Mouse (Mus musculus): ENCODE data around the gene Ezh1.
"Not testable (repeated sequence)": the region's sequence is repeated elsewhere in the genome, so short reads cannot be mapped to it uniquely, and the experiment has no call there.

Gene Ezh1

DNA sequence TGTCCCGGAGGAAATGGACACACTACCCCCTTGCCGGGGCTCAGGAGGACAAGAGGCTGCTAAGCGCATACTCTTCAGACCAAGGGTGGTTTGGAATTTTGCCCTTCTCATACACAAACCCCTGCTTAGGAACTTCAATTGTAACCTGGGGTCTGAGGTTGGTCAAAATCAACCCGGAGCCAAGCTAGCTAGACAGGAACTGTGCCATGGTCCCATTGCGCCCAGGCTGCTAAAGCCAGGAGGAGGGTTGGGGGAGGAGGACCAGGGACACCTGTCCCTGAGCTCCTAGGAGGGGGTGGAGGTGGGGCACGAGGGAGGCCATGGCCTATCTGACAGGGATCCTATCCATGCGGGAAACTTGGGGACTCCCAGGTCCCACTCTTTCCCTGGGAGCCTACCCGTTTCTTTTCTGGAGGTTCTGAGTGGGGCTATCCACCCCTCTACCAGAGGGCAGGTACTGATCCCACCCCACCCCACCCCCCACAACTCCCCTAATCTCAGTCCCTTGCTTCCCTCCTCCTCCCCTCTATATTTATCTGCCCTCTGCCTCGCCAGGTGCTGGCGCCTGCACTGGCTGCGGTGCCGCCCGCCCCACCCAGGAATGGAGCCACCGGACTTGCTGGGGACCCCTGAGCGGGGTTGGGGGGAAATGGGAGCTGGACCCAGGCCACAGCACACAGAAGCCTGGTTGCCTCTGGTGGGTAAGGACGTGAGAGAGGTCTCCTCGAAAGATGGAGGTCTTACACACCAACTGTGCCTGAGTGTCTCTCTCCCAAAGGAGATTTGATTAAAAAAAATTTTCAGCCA is 56.8 kb downstream of the Ezh1 start:
- no peak for DNase-seq (ENCODE audit: low spot score in 2 of 2)

DNA sequence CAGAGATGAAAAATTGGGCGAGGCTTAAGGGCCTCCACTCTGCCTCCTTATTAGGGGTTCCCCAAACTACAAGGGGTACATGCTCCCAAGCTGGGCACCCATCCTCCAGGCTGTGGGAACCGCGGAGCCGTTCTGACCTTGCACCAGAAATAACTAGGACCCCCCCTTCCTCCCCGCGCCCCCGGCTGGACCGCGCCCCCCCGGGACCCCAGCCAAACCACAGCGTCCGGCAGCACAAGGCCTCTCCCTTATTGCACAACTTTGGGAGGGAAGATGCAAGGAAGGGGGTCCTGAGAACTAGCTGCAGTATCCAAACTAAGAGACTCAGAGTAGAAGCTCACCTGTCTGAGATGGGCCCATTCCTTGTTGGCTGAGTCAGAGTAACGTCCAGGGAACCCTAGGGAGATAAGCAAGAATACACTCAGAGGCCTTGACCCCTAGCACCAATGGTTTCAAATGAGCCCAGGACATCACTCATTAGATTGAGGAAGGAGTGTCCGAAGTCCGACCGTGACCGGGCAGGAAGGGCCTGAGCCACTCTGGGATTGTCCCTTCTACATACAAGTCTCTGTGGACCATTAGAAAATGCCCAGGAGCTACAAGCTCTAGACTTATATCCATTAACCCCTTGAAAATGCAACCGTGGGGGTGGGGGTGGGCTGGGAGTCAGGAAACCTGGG is 57.8 kb downstream of the Ezh1 start:
- DNase-seq (ENCODE audit: low spot score in 2 of 2), result no peak

GRCm38 (mm10) chr11:101167963-101168300 is 58.3 kb downstream of the Ezh1 start:
- DNase-seq (ENCODE audit: low spot score in 2 of 2), result no peak

- DNase-seq (ENCODE audit: low spot score in 2 of 2), result no peak
Measured at GRCm38 (mm10) chr11:101167211-101167962, 58.9 kb downstream of the Ezh1 start.

DNA sequence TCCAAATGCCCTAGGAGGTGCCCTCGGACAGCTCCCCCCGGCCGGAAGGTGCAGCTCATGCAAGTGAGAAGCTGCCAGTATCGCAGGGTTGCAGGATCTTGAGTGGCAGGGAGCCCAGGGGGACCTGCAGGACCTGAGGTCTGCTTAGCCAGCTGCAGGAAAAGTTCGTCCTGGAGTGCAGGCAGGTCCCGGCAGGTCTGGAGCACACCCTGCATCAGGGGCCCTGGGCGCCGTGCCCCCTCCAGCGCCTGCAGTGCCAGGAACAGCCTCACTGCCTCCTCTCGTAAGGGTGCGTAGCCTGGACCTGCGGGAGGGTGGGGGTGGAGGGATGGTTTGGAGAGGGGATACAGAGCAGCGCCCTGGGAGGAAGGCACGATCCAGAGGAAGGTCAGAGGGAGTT is 59.9 kb downstream of the Ezh1 start:
- DNase-seq (ENCODE audit: low spot score in 2 of 2), result no peak

GRCm38 (mm10) chr11:101164677-101165580 is 61.3 kb downstream of the Ezh1 start:
- no peak for DNase-seq (ENCODE audit: low spot score in 2 of 2)

- DNase-seq (ENCODE audit: low spot score in 2 of 2), result no peak
Measured at GRCm38 (mm10) chr11:101164351-101164665, 62.0 kb downstream of the Ezh1 start.

- DNase-seq (ENCODE audit: low spot score in 2 of 2), result no peak
Measured at GRCm38 (mm10) chr11:101163476-101164350, 62.5 kb downstream of the Ezh1 start.

GRCm38 (mm10) chr11:101162772-101163171 is 63.5 kb downstream of the Ezh1 start:
- no peak for DNase-seq (ENCODE audit: low spot score in 2 of 2)

GRCm38 (mm10) chr11:101162301-101162700 is 64.0 kb downstream of the Ezh1 start:
- no peak for DNase-seq (ENCODE audit: low spot score in 2 of 2)

DNA sequence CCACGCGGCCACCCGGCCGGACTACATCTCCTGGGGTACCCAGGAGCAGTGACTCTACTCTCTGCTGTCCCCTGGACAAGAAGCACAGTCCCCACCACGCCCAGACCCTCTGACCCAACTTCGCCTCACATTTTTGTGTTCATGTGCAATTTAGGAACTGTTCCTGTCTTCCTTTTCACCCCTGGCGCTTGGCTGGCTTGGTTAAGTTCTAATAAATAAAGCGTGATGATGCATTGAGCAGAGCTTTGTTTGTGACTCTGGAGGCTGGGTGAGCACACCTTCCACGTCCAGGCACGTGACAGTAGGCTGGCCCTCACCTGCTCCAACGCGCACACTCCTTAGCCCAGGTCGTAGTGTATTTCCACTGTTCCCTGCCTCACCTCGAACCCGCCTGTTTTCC is 64.7 kb downstream of the Ezh1 start:
- DNase-seq (ENCODE audit: low spot score in 2 of 2), result no peak

- DNase-seq (ENCODE audit: low spot score in 2 of 2), result not testable (repeated sequence)
Measured at GRCm38 (mm10) chr11:101160981-101161505, 65.2 kb downstream of the Ezh1 start.

DNA sequence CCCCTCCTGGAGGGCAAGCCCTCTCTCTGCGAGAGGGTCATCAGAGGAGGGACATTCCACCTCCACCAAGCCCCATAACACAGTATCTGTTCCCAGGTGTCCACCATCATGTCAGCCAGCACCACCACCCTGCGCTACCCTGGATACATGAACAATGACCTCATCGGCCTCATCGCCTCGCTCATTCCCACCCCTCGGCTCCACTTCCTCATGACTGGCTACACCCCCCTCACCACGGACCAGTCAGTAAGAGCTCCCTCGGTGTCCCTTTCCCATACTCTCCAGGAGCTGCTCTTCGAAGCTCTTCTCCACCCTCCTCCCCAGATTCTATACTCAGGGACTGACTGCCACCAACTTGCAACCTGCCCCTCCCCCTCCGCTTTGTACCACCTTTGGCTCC is 66.1 kb downstream of the Ezh1 start:
- not testable (repeated sequence) for DNase-seq (ENCODE audit: low spot score in 2 of 2)

DNA sequence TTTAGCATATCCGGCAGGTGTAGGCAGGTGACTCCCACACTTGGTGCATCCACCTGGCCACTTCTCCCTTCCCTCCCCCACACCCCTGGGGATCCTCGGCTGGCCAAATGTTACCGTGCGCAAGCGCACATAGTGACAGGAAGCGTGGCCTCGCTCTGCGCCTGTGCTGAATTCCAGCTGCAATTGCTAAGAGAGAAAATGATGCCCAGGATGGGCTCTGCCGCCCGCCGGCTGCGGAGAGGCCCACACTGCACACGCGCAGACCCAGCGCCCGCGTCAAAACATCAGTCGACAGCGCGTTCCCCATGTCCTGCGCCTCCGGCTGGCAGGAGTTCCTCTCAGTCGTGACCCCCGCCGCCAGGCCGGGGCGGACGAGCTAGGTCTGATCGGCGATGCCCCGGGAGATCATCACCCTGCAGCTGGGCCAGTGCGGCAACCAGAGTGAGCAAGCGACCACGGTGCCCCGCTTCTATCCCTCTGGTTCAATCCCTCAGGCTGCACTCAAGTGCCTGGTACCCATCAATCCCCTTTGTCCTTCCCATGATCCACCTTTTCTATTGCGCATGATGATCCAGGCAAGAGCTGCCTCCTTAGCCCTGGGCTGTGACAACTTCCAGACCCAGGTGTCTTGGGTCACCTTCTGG is 70.4 kb downstream of the Ezh1 start, which contains the start of gene Tubg2:
Gene Tubg2, plus strand, starts transcription at position 180 of the 644 bp plus-strand sequence.
- DNase-seq (ENCODE audit: low spot score in 2 of 2), result no peak

DNA sequence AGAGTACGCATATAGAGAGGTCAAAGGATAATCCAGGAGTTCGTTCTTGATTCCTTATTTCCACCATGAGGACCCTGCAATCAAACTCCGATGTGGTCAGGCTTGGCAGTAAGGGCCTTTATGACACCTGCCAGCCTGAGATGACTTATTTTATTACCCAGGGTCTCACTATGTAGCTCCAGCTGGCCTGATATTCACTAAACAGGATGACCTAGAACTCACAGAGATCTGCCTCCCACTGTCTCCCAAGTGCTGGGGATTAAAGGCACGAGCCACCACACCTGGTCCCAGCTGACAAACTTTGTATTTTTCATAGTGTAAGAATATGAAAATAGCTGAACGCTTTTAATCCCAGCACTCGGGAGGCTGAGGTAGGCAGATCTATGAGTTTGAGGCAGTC is 71.1 kb downstream of the Ezh1 start:
- no peak for DNase-seq (ENCODE audit: low spot score in 2 of 2)

DNA sequence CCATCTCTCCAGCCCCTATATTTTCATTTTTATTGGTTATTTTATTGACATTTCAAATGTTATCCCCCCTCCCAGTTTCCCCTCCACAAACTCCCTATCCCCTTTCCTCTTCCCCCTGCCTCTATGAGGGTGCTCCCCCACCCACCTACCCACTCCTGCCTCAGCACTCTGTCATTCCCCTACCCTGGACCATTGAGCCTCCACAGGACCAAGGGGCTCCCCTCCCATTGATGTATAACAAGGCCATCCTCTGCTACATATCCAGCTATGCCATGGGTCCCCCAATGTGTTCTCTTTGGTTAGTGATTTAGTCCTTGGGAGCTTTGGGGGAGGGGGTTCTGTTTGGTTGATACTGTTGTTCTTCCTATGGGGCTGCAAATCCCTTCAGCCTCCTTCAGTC is 71.6 kb downstream of the Ezh1 start:
- DNase-seq (ENCODE audit: low spot score in 2 of 2), result no peak

GRCm38 (mm10) chr11:101152825-101153224 is 73.4 kb downstream of the Ezh1 start:
- no peak for DNase-seq (ENCODE audit: low spot score in 2 of 2)

GRCm38 (mm10) chr11:101151063-101151462 is 75.2 kb downstream of the Ezh1 start:
- no peak for DNase-seq (ENCODE audit: low spot score in 2 of 2)

DNA sequence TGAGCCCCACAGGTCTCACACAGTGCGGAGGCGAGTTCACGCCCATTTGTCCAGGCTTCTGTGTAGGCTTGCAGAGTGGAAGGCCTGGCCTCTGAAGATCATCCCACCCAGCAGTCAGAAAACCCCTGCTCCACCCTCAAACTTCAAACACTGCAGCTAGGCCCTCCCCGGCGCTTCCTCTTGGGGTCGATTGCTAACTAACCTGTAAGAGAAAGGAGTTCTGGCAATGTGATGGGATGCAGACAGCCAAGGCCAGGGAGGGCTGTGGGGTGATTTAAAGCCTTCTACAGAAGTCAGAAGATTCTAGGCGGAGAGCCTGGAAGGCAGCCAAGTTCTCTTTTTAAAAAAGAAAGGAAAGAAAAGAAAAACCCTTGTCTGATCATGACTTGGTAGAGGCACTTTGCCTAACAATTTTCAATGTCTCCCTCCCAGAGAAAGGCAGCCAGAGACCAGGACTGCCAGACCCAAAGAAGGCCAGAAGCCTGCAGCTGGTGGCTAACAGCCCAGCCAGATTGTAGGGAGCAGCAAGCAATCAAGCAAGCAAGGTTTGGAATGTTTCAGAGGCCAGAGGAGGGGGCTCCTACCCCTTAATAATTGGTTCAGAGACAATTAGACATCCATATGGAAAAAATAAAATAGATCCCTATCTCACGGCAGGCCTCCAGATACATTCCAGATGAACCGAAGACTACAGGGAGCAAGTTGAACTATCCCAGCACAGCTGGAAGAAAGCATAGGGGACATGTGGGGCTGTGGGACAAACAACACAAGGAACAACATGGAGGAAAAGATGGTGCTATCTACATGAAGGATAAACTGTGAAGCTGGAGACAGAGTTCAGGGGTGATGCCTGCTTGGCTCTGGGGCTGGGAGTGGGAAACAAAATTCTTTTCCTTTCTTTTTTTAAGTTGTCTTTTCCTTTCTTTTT is 76.8 kb downstream of the Ezh1 start:
- no peak for DNase-seq (ENCODE audit: low spot score in 2 of 2)
